Comparison of ENCODE assay signal across 8 mouse cellular contexts in genomic region chr5:28316722-28317245, GRCm38 (mm10). TPM values are rescaled to one million over a fixed set of nuclear protein-coding genes. Genes with fewer than 3 reads are reported as not detected.
DNase-seq lines count a peak whose midpoint lies in the region; ATAC-seq lines count a peak whose summit lies in the region.

Gene Rbm33, plus strand, starts transcription at chr5:28317121.

- under 1% methylated on average over 68 of the region's 76 CpGs for WGBS in hindbrain, embryonic 12.5 days

- H3K9me3 ChIP-seq in hindbrain, embryonic 12.5 days (replicated peaks) = no peaks in the 10 kb centered on the region

- H3K4me1 ChIP-seq in hindbrain, embryonic 12.5 days = peaks cover 23% of the 10 kb centered on the region

- peak within 1 kb of the TSS; percentile 100 for H3K9ac ChIP-seq in hindbrain, embryonic 12.5 days

- no peaks in the 10 kb centered on the region for H3K27me3 ChIP-seq in hindbrain, embryonic 12.5 days

- peak within 1 kb of the TSS; percentile 75 for H3K4me2 ChIP-seq in hindbrain, embryonic 12.5 days (replicated peaks)

- H3K27ac ChIP-seq in hindbrain, embryonic 12.5 days = peak within 1 kb of the TSS; percentile 100

- DNase-seq in NIH3T3 (ENCODE audit: low read depth) = peak; percentile 96
- DNase-seq in cerebellum, postnatal 10 days = peak; percentile 93 to 94
- peak; percentile 76 to 85 for DNase-seq in frontal cortex, postnatal 10 days (ENCODE audit: low spot score in 2 of 2)
- peak; percentile 86 to 90 for DNase-seq in layer of hippocampus, postnatal 14 days (ENCODE audit: low spot score in 2 of 2)
- DNase-seq in lung, postnatal 14 days = peak; percentile 84
- peak; percentile 80 for DNase-seq in retina, adult 2 months (ENCODE audit: low read depth, low spot score)
- DNase-seq in thymus, postnatal 36 days = peak; percentile 85 to 86

- H3K4me3 ChIP-seq in hindbrain, embryonic 12.5 days = peak within 1 kb of the TSS; percentile 99

- peak; percentile 93 for ATAC-seq in hindbrain, embryonic 12.5 days (ENCODE audit: low FRiP score)

- H3K36me3 ChIP-seq in hindbrain, embryonic 12.5 days = no peaks in the 10 kb centered on the region

RNA-seq across cellular contexts. Expression of gene Rbm33, which starts in this region (rescaled TPM):
- polyA plus RNA-seq in hindbrain, embryonic 12.5 days (2016; fragmentation: Nextera tagmentation; extraction: Ambion mirVana) = 24.5 and 25.9 TPM in 2 replicates
- 10 to 100 TPM; 58.8 to 59.0 TPM for total RNA-seq in layer of hippocampus, postnatal 14 days (2021)

Comparison
In these comparisons a context has a peak if more than half of its experiments do, and no peak if none do; other contexts are left out.
1. Peak in every context shown above with its lines: DNase-seq, ATAC-seq, H3K4me3 ChIP-seq and H3K27ac ChIP-seq.